Mouse (Mus musculus): ENCODE results near the gene Mab21l3.

DNA sequence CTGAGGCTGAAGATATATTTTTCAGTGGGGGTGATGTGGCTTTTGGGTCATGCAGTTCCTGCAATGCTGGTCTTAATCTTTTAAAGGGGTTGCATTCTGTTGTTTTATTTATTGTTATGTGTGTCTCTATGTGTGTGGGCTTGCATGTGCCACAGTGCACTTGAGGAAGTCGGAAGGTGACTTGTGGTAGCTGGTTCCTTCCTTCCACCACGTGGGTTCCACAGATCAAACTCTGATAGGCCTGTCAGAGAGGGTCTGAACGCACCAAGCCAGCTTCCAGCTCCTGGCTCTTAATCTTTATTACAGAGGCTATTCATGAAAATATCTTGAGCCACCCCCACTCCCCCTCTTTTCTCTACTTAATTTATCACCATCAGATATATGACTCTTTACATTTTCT lies 35.1 kb upstream of the Mab21l3 start:
- TF ChIP-seq CTCF (IDR thresholded peaks at IDR 0.05; ENCODE audit: control insufficient read depth, insufficient read depth, insufficient read length) (no peak), MYOD1 (IDR thresholded peaks at IDR 0.05; ENCODE audit: control insufficient read depth, insufficient read length, low read depth) (no peak), MAX (IDR thresholded peaks at IDR 0.05) (no peak), USF1 (IDR thresholded peaks at IDR 0.05; ENCODE audit: low read depth) (no peak), MYOG (IDR thresholded peaks at IDR 0.05; ENCODE audit: control insufficient read depth, extremely low read depth, insufficient read length) (no peak)

Data from C2C12 (cell line).